Mouse (Mus musculus): Measurements from ENCODE around the gene Ky. TPM values are rescaled to one million over a fixed set of nuclear protein-coding genes. Genes with fewer than 3 reads are reported as not detected.

The Ky gene
- total and polyA plus RNA-seq, 3 experiments = not detected

- Histone ChIP-seq H3K4me1 (ENCODE audit: control insufficient read depth in 1 of 2, insufficient read depth in 2 of 2) (peaks cover under 1 to 14% of the 10 kb centered on the region in 2 experiments; a peak in 3 of 4 replicates), H3K9me3 (replicated peaks; ENCODE audit: low read length) (peaks cover 52% of the 10 kb centered on the region), H3K4me2 (ENCODE audit: insufficient read depth, low read depth, poor library complexity, severe bottlenecking) (no peak overlapping the region), H3K27ac (ENCODE audit: insufficient read depth, low read depth) (no peak overlapping the region), H3K9ac (ENCODE audit: insufficient read depth, low read depth) (no peak overlapping the region), H3K4me3 (replicated peaks in 1 of 3; ENCODE audit: low read depth in 2 of 3, low read length in 2 of 3, poor library complexity in 1 of 3) (no peak overlapping the region), H3K27me3 (replicated peaks) (peaks cover 3% of the 10 kb centered on the region), H3K36me3 (replicated peaks in 1 of 2; ENCODE audit: control insufficient read depth in 1 of 2, insufficient read depth in 1 of 2, low read length in 1 of 2) (no peaks in the 10 kb centered on the region), H3K79me2 (replicated peaks; ENCODE audit: control insufficient read depth, extremely low read depth, insufficient read depth, poor library complexity, severe bottlenecking) (no peaks in the 10 kb centered on the region)
- dilution Hi-C loops (cut with MboI; ENCODE audit: extremely low pct_ligation_motif_present, extremely low pct_unique_long_range_greater_than_20kb, low sequenced_read_pairs) (no loop called here), in situ Hi-C loops (cut with MboI; ENCODE audit: low pct_ligation_motif_present, low pct_unique_long_range_greater_than_20kb, low sequenced_read_pairs) (loop anchor here (25.0 kb wide), 1 partner anchor 1225 kb away; no protein-coding TSS in a partner anchor)
- DNase-seq (ENCODE audit: extremely low read depth) = no peak
- TF ChIP-seq UBTF (IDR thresholded peaks at IDR 0.05; ENCODE audit: low read depth, low read length) = no peak
- no peak for TF ChIP-seq RAD21 (IDR thresholded peaks at IDR 0.05; ENCODE audit: low read depth, low read length)
- TF ChIP-seq TCF12 (IDR thresholded peaks at IDR 0.05; ENCODE audit: low read depth, low read length) = no peak
- TF ChIP-seq JUN (IDR thresholded peaks at IDR 0.05; ENCODE audit: insufficient read depth, low read depth, low read length) = no peak
- no peak for TF ChIP-seq USF2 (conservative IDR thresholded peaks at IDR 0.05; ENCODE audit: low read depth, low read length)
- TF ChIP-seq ETS1 (conservative IDR thresholded peaks at IDR 0.05; ENCODE audit: low read depth, low read length) = no peak
- no peak for TF ChIP-seq CTCF (conservative IDR thresholded peaks at IDR 0.05 in 1 of 2, IDR thresholded peaks at IDR 0.05 in 1 of 2; ENCODE audit: low read depth in 2 of 2, low read length in 2 of 2)
- TF ChIP-seq GABPA (IDR thresholded peaks at IDR 0.05; ENCODE audit: insufficient replicate concordance, low read depth, low read length) = no peak
- no peak for TF ChIP-seq HCFC1 (IDR thresholded peaks at IDR 0.05; ENCODE audit: low read depth, low read length)
- no peak for TF ChIP-seq ELF1 (IDR thresholded peaks at IDR 0.05; ENCODE audit: low read depth, low read length)
- TF ChIP-seq CHD2 (IDR thresholded peaks at IDR 0.05; ENCODE audit: low read length) = no peak
- no peak for TF ChIP-seq IRF4 (IDR thresholded peaks at IDR 0.05; ENCODE audit: low read depth, low read length)
These were observed 31.4 kb downstream of the Ky start for GRCm38 (mm10) chr9:102536968-102537367.

- no peaks in the 10 kb centered on the region for H3K36me3 ChIP-seq (replicated peaks in 1 of 2; ENCODE audit: control insufficient read depth in 1 of 2, insufficient read depth in 1 of 2, low read length in 1 of 2)
- H3K9ac ChIP-seq (ENCODE audit: insufficient read depth, low read depth) = no peak overlapping the region
- peaks cover 43% of the 10 kb centered on the region for H3K9me3 ChIP-seq (replicated peaks; ENCODE audit: low read length)
- DNase-seq (ENCODE audit: extremely low read depth) = peak; percentile 52
- no peak overlapping the region for H3K4me2 ChIP-seq (ENCODE audit: insufficient read depth, low read depth, poor library complexity, severe bottlenecking)
- dilution Hi-C loops (cut with MboI; ENCODE audit: extremely low pct_ligation_motif_present, extremely low pct_unique_long_range_greater_than_20kb, low sequenced_read_pairs) = no loop called here
- no peak overlapping the region for H3K27ac ChIP-seq (ENCODE audit: insufficient read depth, low read depth)
- TF ChIP-seq ETS1 (conservative IDR thresholded peaks at IDR 0.05; ENCODE audit: low read depth, low read length) (peak; percentile 66), TCF12 (IDR thresholded peaks at IDR 0.05; ENCODE audit: low read depth, low read length) (no peak), BHLHE40 (IDR thresholded peaks at IDR 0.05; ENCODE audit: low read depth, low read length) (peak; percentile 87), CTCF (conservative IDR thresholded peaks at IDR 0.05 in 1 of 2, IDR thresholded peaks at IDR 0.05 in 1 of 2; ENCODE audit: low read depth in 2 of 2, low read length in 2 of 2) (no peak)
- peaks cover 2 to 27% of the 10 kb centered on the region in 2 experiments; a peak in 3 of 4 replicates for H3K4me1 ChIP-seq (ENCODE audit: control insufficient read depth in 1 of 2, insufficient read depth in 2 of 2)
- in situ Hi-C loops (cut with MboI; ENCODE audit: low pct_ligation_motif_present, low pct_unique_long_range_greater_than_20kb, low sequenced_read_pairs) = loop anchor here (25.0 kb wide), 1 partner anchor 1227 kb away; no protein-coding TSS in a partner anchor
- no peak overlapping the region for H3K4me3 ChIP-seq (replicated peaks in 1 of 3; ENCODE audit: low read depth in 2 of 3, low read length in 2 of 3, poor library complexity in 1 of 3)
- H3K27me3 ChIP-seq (replicated peaks) = peaks cover 21% of the 10 kb centered on the region
- H3K79me2 ChIP-seq (replicated peaks; ENCODE audit: control insufficient read depth, extremely low read depth, insufficient read depth, poor library complexity, severe bottlenecking) = no peaks in the 10 kb centered on the region
These were observed 34.1 kb downstream of the Ky start for GRCm38 (mm10) chr9:102539699-102540098.

Data from CH12.LX (cell line).